29 mouse cellular contexts compared by ENCODE assay signal in genomic region chrX:53204690-53205311, GRCm38 (mm10). TPM values are rescaled to one million over a fixed set of nuclear protein-coding genes. Genes with fewer than 3 reads are reported as not detected.
DNase-seq lines count a peak whose midpoint lies in the region; ATAC-seq and TF ChIP-seq lines count a peak whose summit lies in the region.
"Had no signal": no experiment of that assay in that cellular context is flagged by ENCODE, and none has a peak within 500 bp of the region (broad histone marks: within the 10 kb centered on the region; RNA-seq: fewer than 3 reads in every experiment).

No protein-coding gene starts in this region.

- H3K79me2 ChIP-seq in C2C12 (ENCODE audit: control insufficient read depth, insufficient read depth), result no peaks in the 10 kb centered on the region

- H3K27ac ChIP-seq in kidney, embryonic 15.5 days, result peak overlapping the region; percentile 66
- peak overlapping the region; percentile 47; the same call in 1 of the 2 replicates for H3K27ac ChIP-seq in embryonic fibroblast, embryonic 13.5 days (ENCODE audit: insufficient read depth, low read length)
- H3K27ac ChIP-seq: embryonic facial prominence, embryonic 13.5 days; forebrain, embryonic 13.5 days; heart, embryonic 10.5 days; hindbrain, postnatal 0 days; limb, embryonic 13.5 days; liver, embryonic 12.5 days; midbrain, embryonic 13.5 days; neural tube, embryonic 12.5 days had no signal

- H3K79me3 ChIP-seq in C2C12 (ENCODE audit: low read depth), result no peaks in the 10 kb centered on the region

- ATAC-seq in kidney, embryonic 15.5 days (replicated peaks; ENCODE audit: low FRiP score), result peak; percentile 67
- ATAC-seq: forebrain, embryonic 13.5 days; hindbrain, postnatal 0 days; liver, embryonic 12.5 days; midbrain, embryonic 13.5 days had no signal

- H3K36me3 ChIP-seq in kidney, embryonic 15.5 days, result no peaks in the 10 kb centered on the region
- H3K36me3 ChIP-seq in C2C12 (ENCODE audit: control insufficient read depth, insufficient read depth), result no peaks in the 10 kb centered on the region
- H3K36me3 ChIP-seq: embryonic facial prominence, embryonic 13.5 days; heart, embryonic 10.5 days; limb, embryonic 13.5 days; liver, embryonic 12.5 days; midbrain, embryonic 13.5 days; neural tube, embryonic 12.5 days had no signal

- no peak for TF ChIP-seq CTCF in C2C12 (IDR thresholded peaks at IDR 0.05; ENCODE audit: control insufficient read depth, insufficient read depth, insufficient read length)
- no peak for TF ChIP-seq CTCF in embryonic fibroblast, embryonic 13.5 days (IDR thresholded peaks at IDR 0.05; ENCODE audit: borderline replicate concordance, insufficient read depth, low read length)

- no peaks in the 10 kb centered on the region for H3K9me3 ChIP-seq in kidney, embryonic 15.5 days (replicated peaks)
- H3K9me3 ChIP-seq: embryonic facial prominence, embryonic 13.5 days; forebrain, embryonic 13.5 days; heart, embryonic 10.5 days; limb, embryonic 13.5 days; liver, embryonic 12.5 days; megakaryocyte, embryonic 14.5 days; midbrain, embryonic 13.5 days; neural tube, embryonic 12.5 days had no signal

- H3K4me2 ChIP-seq in kidney, embryonic 15.5 days, result no peak overlapping the region
- H3K4me2 ChIP-seq: embryonic facial prominence, embryonic 13.5 days; forebrain, embryonic 13.5 days; limb, embryonic 13.5 days; liver, embryonic 12.5 days; midbrain, embryonic 13.5 days; neural tube, embryonic 12.5 days had no signal

- no peak overlapping the region for H3K9ac ChIP-seq in kidney, embryonic 15.5 days
- H3K9ac ChIP-seq: embryonic facial prominence, embryonic 13.5 days; forebrain, embryonic 13.5 days; limb, embryonic 13.5 days; liver, embryonic 12.5 days; midbrain, embryonic 13.5 days; neural tube, embryonic 12.5 days had no signal

- TF ChIP-seq POLR2A in embryonic fibroblast, embryonic 13.5 days (IDR thresholded peaks at IDR 0.05; ENCODE audit: low read depth, low read length), result no peak

- H3K4me1 ChIP-seq in kidney, embryonic 15.5 days, result peaks cover 9% of the 10 kb centered on the region; the same call in 1 of the 2 replicates
- no peaks in the 10 kb centered on the region for H3K4me1 ChIP-seq in embryonic fibroblast, embryonic 13.5 days (ENCODE audit: control insufficient read depth, insufficient read depth, low read length)
- H3K4me1 ChIP-seq: embryonic facial prominence, embryonic 13.5 days; forebrain, embryonic 13.5 days; liver, embryonic 12.5 days; midbrain, embryonic 13.5 days; neural tube, embryonic 12.5 days had no signal

- no peak overlapping the region for H3ac ChIP-seq in C2C12 (ENCODE audit: control insufficient read depth, insufficient read length, low read depth)

- DNase-seq in kidney, postnatal 14 days, result no peak
- peak; percentile 60 for DNase-seq in lung, postnatal 25 days (ENCODE audit: low spot score)
- DNase-seq in urinary bladder, postnatal 36 days (ENCODE audit: low spot score in 2 of 2), result no peak
- DNase-seq in layer of hippocampus, postnatal 36 days, result no peak
- DNase-seq: adrenal gland, postnatal 25 days; cerebellum, adult 8-10 months; cerebellum, postnatal 36 days; embryo, embryonic 11 days; heart, postnatal 10 days; kidney, adult 9 months; right cerebral cortex, postnatal 25 days; spleen, adult 18-20 months; thymus, adult 18-20 months; thymus, postnatal 4 days had no signal

- 25% methylated on average over 3 of the region's 3 CpGs for WGBS in kidney, embryonic 15.5 days

- 0 out of 2 replicates have a peak, but pooled peaks cover 7% of the 10 kb centered on the region for H3K27me3 ChIP-seq in kidney, embryonic 15.5 days
- H3K27me3 ChIP-seq in C2C12 (ENCODE audit: control insufficient read depth, insufficient read depth, insufficient read length), result no peaks in the 10 kb centered on the region
- H3K27me3 ChIP-seq: embryonic facial prominence, embryonic 13.5 days; forebrain, embryonic 13.5 days; midbrain, embryonic 13.5 days; neural tube, embryonic 12.5 days had no signal

- H3K4me3 ChIP-seq in kidney, embryonic 15.5 days (replicated peaks), result no peak overlapping the region
- no peak overlapping the region for H3K4me3 ChIP-seq in C2C12 (ENCODE audit: insufficient read depth, poor library complexity, severe bottlenecking)
- no peak overlapping the region for H3K4me3 ChIP-seq in embryonic fibroblast, embryonic 13.5 days (ENCODE audit: insufficient read depth, low read length)
- H3K4me3 ChIP-seq: embryonic facial prominence, embryonic 13.5 days; forebrain, embryonic 13.5 days; heart, embryonic 10.5 days; limb, embryonic 13.5 days; liver, embryonic 12.5 days; megakaryocyte, embryonic 14.5 days; midbrain, embryonic 13.5 days; neural tube, embryonic 12.5 days had no signal

TF ChIP-seq in C2C12, 6 proteins besides CTCF, POLR2A, EP300 and RAD21:
- TF ChIP-seq CEBPB (IDR thresholded peaks at IDR 0.05; ENCODE audit: low read depth) (peak; percentile 14), USF1 (IDR thresholded peaks at IDR 0.05; ENCODE audit: low read depth) (no peak), MYOG (IDR thresholded peaks at IDR 0.05; ENCODE audit: control insufficient read depth, extremely low read depth, insufficient read length) (no peak), FOSL1 (IDR thresholded peaks at IDR 0.05; ENCODE audit: insufficient read depth, low read length, poor library complexity, severe bottlenecking) (no peak)

RNA-seq across cellular contexts. Expression of gene Plac1, which starts 35.1 kb away (rescaled TPM):
- 5.6 and 6.0 TPM in 2 replicates for polyA plus RNA-seq in kidney, embryonic 15.5 days (2015; fragmentation: Nextera tagmentation; extraction: Ambion mirVana)
- 0.48 TPM for polyA plus RNA-seq in C2C12 (2012; fragmentation: generic; extraction: Trizol)
- polyA plus RNA-seq in embryonic fibroblast, embryonic 13.5 days (2011; ENCODE audit: insufficient read length, low read depth, missing spikeins), result 0.44 TPM in 1 of 2 replicates, not detected in the other
- not detected for total RNA-seq in layer of hippocampus, postnatal 36 days (2021)
- total RNA-seq: adrenal gland, postnatal 25 days; gastrocnemius, adult 8-10 months; hindbrain, postnatal 0 days; layer of hippocampus, adult 18-20 months; left cerebral cortex, postnatal 25 days had no signal
- polyA plus RNA-seq: hindbrain, postnatal 0 days had no signal
